Mouse (Mus musculus) A20 (cell line): ENCODE measurements around the gene Adap2.

ENCODE experiments used
- DNase-seq: peaks from one replicate; pipeline ENCODE4 v3.0.0-alpha.2; 2011; ENCODE audit warnings: low read depth, low spot score

Adap2 gene

GRCm38 (mm10) chr11:80196351-80196750 is 42.4 kb downstream of the Adap2 start:
- DNase-seq, result no peak

DNA sequence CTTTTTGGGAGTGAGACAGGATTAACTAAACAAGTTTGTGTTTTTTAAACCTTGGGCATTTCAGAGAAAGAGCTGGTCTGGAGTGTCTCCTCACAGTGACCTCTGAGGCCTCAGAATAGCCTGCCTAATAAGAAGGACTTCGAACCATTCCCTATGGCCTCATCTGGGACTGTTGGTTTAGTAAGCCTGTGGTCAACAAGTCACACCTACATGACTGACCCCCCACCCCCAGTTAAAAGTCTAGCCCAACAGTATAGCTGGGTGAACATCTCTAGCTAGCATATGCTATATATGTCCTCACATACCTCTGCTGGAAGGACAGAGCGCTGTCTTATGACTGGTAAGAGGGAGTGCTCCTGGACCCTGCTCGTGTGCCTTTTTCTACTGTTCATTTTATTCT is 45.4 kb downstream of the Adap2 start:
- no peak for DNase-seq

- peak; percentile 23 for DNase-seq
These were observed 45.9 kb downstream of the Adap2 start for GRCm38 (mm10) chr11:80199773-80200172.

DNA sequence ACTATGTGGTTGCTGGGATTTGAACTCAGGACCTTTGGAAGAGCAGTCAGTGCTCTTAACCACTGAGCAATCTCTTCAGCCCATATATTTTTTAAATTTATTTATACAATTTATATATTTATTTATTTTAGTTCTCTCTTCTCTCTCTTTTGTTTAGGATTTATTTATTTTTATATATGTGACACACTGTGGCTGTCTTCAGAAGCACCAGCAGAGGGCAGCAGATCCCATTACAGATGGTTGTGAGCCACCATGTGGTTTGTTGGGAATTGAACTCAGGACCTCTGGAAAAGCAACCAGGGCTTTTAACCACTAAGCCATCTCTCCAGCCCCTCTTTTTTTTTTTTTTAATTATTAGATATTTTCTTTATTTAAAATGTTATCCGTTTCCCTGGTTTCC is 46.4 kb downstream of the Adap2 start:
- peak; percentile 53 for DNase-seq

- DNase-seq, result no peak
These were observed 48.4 kb downstream of the Adap2 start for GRCm38 (mm10) chr11:80202296-80202695.

DNA sequence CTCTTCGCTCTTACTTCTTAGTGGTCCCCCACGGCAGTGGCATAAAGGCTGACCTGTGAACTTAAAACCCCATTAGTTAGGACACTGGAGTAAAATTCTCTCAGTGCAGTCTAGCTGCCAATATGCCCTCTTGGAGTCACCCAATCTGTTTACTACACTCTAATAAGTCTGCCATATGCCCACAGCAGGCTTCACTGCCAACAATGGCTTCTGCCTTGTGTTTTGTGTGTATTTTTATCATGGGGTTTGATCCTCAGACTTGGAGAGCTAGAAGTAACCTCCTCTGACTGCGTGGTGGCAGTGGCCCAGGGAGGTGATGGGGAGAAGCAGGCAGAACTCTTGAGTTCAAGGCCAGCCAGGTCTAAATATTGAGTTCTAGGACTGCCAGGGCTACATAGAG is 50.1 kb downstream of the Adap2 start:
- no peak for DNase-seq

- DNase-seq, result no peak
These were observed 51.0 kb downstream of the Adap2 start for GRCm38 (mm10) chr11:80204941-80205340.

- DNase-seq, result no peak
These were observed 54.6 kb downstream of the Adap2 start for GRCm38 (mm10) chr11:80208465-80208859.

- peak; percentile 96 for DNase-seq
These were observed 55.2 kb downstream of the Adap2 start, which contains the start of gene Rhot1 for GRCm38 (mm10) chr11:80208860-80209800. Gene Rhot1, plus strand, starts transcription at chr11:80209019.

DNA sequence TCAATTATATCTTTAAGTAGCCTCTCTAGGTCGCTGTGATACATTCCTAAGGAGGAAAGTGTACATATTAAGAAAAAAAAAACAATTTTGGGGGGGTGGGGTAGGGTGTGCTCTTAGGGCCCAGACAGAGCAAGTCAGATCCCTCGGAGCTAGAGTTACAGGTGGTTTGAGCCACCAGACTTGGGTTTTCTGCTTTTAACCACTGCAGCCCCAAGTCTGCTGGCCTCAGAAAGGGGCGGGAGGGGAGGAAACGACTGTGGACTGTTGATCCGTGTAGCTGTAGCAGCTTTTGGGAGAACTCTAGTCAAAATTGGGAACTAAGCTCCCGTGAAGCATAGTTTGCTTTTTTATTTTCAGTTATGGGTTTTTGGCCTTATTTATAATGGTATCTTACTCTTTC is 56.4 kb downstream of the Adap2 start:
- peak; percentile 64 for DNase-seq

GRCm38 (mm10) chr11:80212282-80212681 is 58.4 kb downstream of the Adap2 start:
- no peak for DNase-seq

GRCm38 (mm10) chr11:80215291-80215690 is 61.4 kb downstream of the Adap2 start:
- no peak for DNase-seq

DNA sequence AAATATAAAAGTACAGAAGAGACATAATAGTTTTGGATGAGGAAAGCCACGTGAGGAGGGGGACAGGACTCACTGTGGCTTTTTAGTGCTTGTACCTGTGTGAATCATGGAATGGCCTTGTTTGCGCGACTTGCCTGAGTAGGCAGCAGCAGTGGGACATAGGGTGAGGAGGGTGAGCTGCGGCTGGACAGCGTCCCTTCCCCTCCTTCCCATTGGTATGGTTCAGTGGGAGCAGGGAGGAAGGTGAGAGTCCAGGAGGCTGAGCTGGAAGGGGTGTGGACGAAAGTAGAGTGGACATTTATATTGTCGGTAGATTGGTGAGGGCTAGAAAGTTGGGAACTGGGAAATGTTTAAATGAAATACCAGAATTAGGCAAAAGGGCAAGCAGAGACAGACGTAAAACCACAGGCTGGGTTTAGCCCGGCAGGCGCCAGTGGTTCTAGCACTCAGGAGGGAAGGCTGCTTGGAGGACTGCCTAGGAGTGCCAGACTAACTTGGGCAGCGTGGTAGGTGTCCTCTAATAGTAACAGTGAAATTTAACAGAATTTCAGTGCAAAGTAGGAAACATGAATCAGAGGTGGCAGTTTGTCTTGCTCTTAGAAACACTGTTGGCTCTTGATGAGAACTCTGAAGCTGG is 64.9 kb downstream of the Adap2 start:
- no peak for DNase-seq
